Mouse (Mus musculus) central nervous system, embryonic 18 days (tissue): ENCODE results near the gene D330020A13Rik. TPM values are rescaled to one million over a fixed set of nuclear protein-coding genes. Genes with fewer than 3 reads are reported as not detected.

Experiments
- polyA plus RNA-seq: library from polyadenylated mRNA; depleted of rRNA; stranded (reverse); fragments of >200 nt; gene quantifications from 2 replicates; pipeline ENCODE4 v1.2.3, GENCODE M21; 2012; rRNA removed

The D330020A13Rik gene
- 0.12 and 0.17 TPM in 2 replicates for polyA plus RNA-seq

DNA sequence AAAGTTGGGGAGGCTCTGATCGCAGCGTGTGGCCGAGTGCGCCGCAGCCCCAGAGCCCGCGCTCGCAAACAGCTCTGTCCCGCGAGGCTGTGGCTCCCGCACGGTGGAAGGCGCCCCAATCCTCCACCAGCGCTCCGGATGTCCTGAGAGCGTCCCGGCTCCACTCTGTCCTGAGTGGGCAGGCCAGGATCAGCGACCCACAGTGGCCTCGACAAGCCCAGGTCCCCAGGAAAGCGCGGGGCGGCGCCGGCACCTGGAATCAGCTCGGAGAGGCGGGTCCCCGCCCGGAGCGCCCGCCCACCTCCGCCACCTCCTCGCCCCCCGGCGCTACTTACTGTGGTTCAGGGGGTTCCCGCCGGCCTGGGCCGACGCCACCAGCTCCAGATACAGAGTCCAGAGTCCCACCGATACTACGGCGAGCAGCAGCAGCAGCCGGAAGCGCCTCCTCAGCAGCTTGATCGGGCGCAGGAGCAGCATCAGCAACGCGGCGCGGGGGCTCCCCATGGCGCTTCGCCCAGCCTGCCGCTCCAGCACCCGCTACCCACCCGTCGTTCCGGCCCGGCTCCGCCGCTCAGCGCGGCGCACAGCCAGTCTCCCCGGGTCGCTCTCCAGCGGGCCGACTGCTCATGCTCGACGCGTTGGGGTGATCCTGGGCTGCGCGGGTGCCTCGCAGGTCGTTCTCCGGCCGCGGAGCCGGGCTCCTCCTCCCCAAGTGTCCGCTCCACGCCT lies at the start of gene D330020A13Rik, which contains the start of gene B4galnt3:
D330020A13Rik (plus strand) TSS at position 309 of the 729 bp plus-strand sequence.
B4galnt3 (minus strand) TSS at position 504 of the 729 bp plus-strand sequence.

Other genes starting within 250 kb of the D330020A13Rik start
- gene Ninj2, start 201.0 kb upstream of the D330020A13Rik start, polyA plus RNA-seq: 0.10 TPM in 1 of 2 replicates, not detected in the other
- 0.34 and 0.87 TPM in 2 replicates for gene B4galnt3, start 195 bp downstream of the D330020A13Rik start, polyA plus RNA-seq
- 10.9 and 11.4 TPM in 2 replicates for gene Kdm5a, start 69.8 kb downstream of the D330020A13Rik start, polyA plus RNA-seq
- gene Ccdc77, start 70.0 kb downstream of the D330020A13Rik start, polyA plus RNA-seq: 8.5 and 10.0 TPM in 2 replicates
- gene Il17ra, start 168.9 kb downstream of the D330020A13Rik start, polyA plus RNA-seq: 3.5 and 3.7 TPM in 2 replicates
- gene Tmem121b, start 199.4 kb downstream of the D330020A13Rik start, polyA plus RNA-seq: 12.2 and 14.2 TPM in 2 replicates
- gene Hdhd5, start 237.0 kb downstream of the D330020A13Rik start, polyA plus RNA-seq: 27.3 and 30.2 TPM in 2 replicates